Mouse (Mus musculus) kidney, postnatal 0 days (tissue): Measurements from ENCODE around the gene Kl. TPM values are rescaled to one million over a fixed set of nuclear protein-coding genes. Genes with fewer than 3 reads are reported as not detected.

Source experiments
- ATAC-seq: fragments of 200-750 bp; cut with Nextera tagmentation; replicated peaks from 2 replicates; pipeline ENCODE4 v1.8.0; 2017; ENCODE audit warnings: low read depth, moderate number of reproducible peaks, moderate TSS enrichment, moderate library complexity; ENCODE audit not compliant: low FRiP score
- DNase-seq: peaks from one replicate; pipeline ENCODE4 v3.0.0-alpha.2; 2016; ENCODE audit warnings: low spot score
- H3K27ac ChIP-seq: fragments of 300-500 bp; sonication (generic); 2 replicates; pipeline ENCODE4 v1.5.1; 2014; ENCODE audit warnings: mild to moderate bottlenecking
- H3K27me3 ChIP-seq: fragments of 300-500 bp; sonication (generic); 2 replicates; pipeline ENCODE4 v1.6.1; 2014; ENCODE audit warnings: low read length, mixed read lengths; ENCODE audit not compliant: insufficient read depth
- H3K36me3 ChIP-seq: fragments of 300-500 bp; sonication (generic); 2 replicates; pipeline ENCODE4 v1.6.1; 2014; ENCODE audit warnings: low read length, mixed read lengths; ENCODE audit not compliant: insufficient read depth
- H3K4me1 ChIP-seq: fragments of 300-500 bp; sonication (generic); replicated peaks from 2 replicates; pipeline ENCODE4 v1.6.1; 2014; ENCODE audit warnings: antibody characterized with exemption, low read length, mixed read lengths; ENCODE audit not compliant: insufficient read depth
- H3K4me2 ChIP-seq: fragments of 300-500 bp; sonication (generic); 2 replicates; pipeline ENCODE4 v1.6.1; 2014; ENCODE audit warnings: mild to moderate bottlenecking, low read length, moderate library complexity, mixed read lengths
- H3K4me3 ChIP-seq: fragments of 300-500 bp; sonication (generic); replicated peaks from 2 replicates; pipeline ENCODE4 v1.5.1; 2014; ENCODE audit warnings: low read depth, low read length
- H3K9ac ChIP-seq: fragments of 300-500 bp; sonication (generic); 2 replicates; pipeline ENCODE4 v1.6.1; 2014; ENCODE audit warnings: low read depth, low read length
- H3K9me3 ChIP-seq: fragments of 300-500 bp; sonication (generic); replicated peaks from 2 replicates; pipeline ENCODE4 v1.6.1; 2016; ENCODE audit warnings: low read length, inconsistent platforms, mixed read lengths
- CTCF ChIP-seq: IDR thresholded peaks from 2 replicates; pipeline ENCODE4 v1.5.1; 2016; ENCODE audit warnings: antibody characterized with exemption, low read depth, mild to moderate bottlenecking, moderate library complexity
- WGBS: fragments of 180-500 bp; shearing (Covaris S2); extraction: QIAGEN DNeasy Blood & Tissue Kit; methylation state at CpG from one replicate; pipeline ENCODE4 v1.1.7; 2014; 5-methylcytosine and 5-hydroxymethylcytosine counted together
- polyA plus RNA-seq: library from polyadenylated mRNA; unstranded; fragments of >200 nt; fragmentation: Nextera tagmentation; extraction: Ambion mirVana; gene quantifications from 2 replicates; pipeline ENCODE4 v1.2.1, GENCODE M21; 2015

The Kl gene
- 65.5 and 79.5 TPM in 2 replicates for polyA plus RNA-seq

- Histone ChIP-seq H3K36me3 (no peaks in the 10 kb centered on the region), H3K27me3 (0 out of 2 replicates have a peak, but pooled peaks cover 6% of the 10 kb centered on the region), H3K4me1 (peaks cover 4% of the 10 kb centered on the region; the same call in 1 of the 2 replicates), H3K9ac (peak within 1 kb of the TSS; percentile 61), H3K4me2 (peak within 1 kb of the TSS; percentile 63), H3K27ac (0 out of 2 replicates have a peak within 1 kb of the TSS, but pooled peaks have one; percentile 31), H3K9me3 (no peaks in the 10 kb centered on the region), H3K4me3 (peak within 1 kb of the TSS; percentile 51)
- TF ChIP-seq CTCF = no peak
- peak; percentile 83 for ATAC-seq
- DNase-seq = peak; percentile 16
- under 1% methylated on average over 21 of the region's 22 CpGs for WGBS
These were observed at the start of gene Kl for GRCm38 (mm10) chr5:150952328-150952668. TSS of gene Kl (plus strand) at chr5:150952607.

GRCm38 (mm10) chr5:150906053-150907040 is 46.1 kb upstream of the Kl start:
- no peak overlapping the region for H3K9ac ChIP-seq
- H3K36me3 ChIP-seq = no peaks in the 10 kb centered on the region
- WGBS = 47% methylated on average over 9 of the region's 9 CpGs
- H3K4me3 ChIP-seq = no peak overlapping the region
- DNase-seq (no peak), ATAC-seq (no peak)
- no peak for TF ChIP-seq CTCF
- H3K27me3 ChIP-seq = no peaks in the 10 kb centered on the region
- H3K9me3 ChIP-seq = no peaks in the 10 kb centered on the region
- no peak overlapping the region for H3K27ac ChIP-seq
- no peak overlapping the region for H3K4me2 ChIP-seq
- H3K4me1 ChIP-seq = no peaks in the 10 kb centered on the region

DNA sequence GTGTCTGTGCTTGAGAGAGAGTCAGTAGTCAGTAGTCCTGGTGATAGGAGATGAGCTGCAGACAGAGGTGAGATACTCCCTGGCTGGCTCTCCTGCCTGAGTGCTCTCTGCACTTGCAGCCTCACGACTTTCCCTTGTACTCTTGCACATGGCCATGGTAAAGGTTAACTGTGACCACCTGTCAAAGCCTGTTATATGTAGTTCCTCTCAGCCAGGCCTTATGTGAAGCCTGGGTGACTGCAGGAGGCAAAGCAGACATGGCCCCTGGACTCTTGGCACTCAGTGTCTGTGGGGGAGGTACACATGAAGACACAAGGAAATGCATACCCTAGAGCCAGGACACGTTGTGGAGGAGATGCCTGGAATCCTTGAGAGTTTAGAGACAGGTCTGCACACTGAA is 40.3 kb upstream of the Kl start:
- Histone ChIP-seq H3K27ac (peak overlapping the region; percentile 85), H3K27me3 (no peaks in the 10 kb centered on the region), H3K9ac (no peak overlapping the region), H3K4me3 (no peak overlapping the region), H3K4me1 (peaks cover 18% of the 10 kb centered on the region; the same call in 1 of the 2 replicates), H3K36me3 (no peaks in the 10 kb centered on the region), H3K4me2 (no peak overlapping the region), H3K9me3 (no peaks in the 10 kb centered on the region)
- DNase-seq = peak; percentile 76
- ATAC-seq = peak; percentile 86
- no peak for TF ChIP-seq CTCF
- WGBS = 18% methylated on average over 2 of the region's 2 CpGs

DNA sequence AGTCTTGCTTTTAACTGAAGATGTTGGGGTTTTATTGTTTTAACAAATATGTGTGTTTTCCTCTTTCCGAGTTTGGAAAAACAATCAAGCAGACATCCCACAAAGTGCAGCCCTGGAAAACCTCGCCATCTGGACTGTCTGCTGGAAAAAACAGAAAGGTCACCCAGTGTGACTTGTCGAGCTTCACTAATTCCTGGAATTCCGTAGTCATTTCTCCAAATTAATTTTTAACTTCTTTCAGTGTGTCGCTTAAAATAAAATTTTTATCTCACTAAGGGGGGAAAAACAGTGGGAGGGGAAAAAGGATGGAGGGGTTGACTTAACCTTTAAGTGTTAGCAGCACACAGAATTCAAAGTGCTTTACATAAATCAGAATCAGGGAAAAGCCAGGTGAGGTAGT is 39.8 kb upstream of the Kl start:
- ATAC-seq (peak; percentile 50), DNase-seq (peak; percentile 81)
- H3K36me3 ChIP-seq = no peaks in the 10 kb centered on the region
- no peak overlapping the region for H3K4me2 ChIP-seq
- H3K9ac ChIP-seq = no peak overlapping the region
- peaks cover 18% of the 10 kb centered on the region; the same call in 1 of the 2 replicates for H3K4me1 ChIP-seq
- peak overlapping the region; percentile 85 for H3K27ac ChIP-seq
- no peaks in the 10 kb centered on the region for H3K9me3 ChIP-seq
- H3K4me3 ChIP-seq = no peak overlapping the region
- no peak for TF ChIP-seq CTCF
- no peaks in the 10 kb centered on the region for H3K27me3 ChIP-seq
- WGBS = 5% methylated on average over 5 of the region's 5 CpGs

DNA sequence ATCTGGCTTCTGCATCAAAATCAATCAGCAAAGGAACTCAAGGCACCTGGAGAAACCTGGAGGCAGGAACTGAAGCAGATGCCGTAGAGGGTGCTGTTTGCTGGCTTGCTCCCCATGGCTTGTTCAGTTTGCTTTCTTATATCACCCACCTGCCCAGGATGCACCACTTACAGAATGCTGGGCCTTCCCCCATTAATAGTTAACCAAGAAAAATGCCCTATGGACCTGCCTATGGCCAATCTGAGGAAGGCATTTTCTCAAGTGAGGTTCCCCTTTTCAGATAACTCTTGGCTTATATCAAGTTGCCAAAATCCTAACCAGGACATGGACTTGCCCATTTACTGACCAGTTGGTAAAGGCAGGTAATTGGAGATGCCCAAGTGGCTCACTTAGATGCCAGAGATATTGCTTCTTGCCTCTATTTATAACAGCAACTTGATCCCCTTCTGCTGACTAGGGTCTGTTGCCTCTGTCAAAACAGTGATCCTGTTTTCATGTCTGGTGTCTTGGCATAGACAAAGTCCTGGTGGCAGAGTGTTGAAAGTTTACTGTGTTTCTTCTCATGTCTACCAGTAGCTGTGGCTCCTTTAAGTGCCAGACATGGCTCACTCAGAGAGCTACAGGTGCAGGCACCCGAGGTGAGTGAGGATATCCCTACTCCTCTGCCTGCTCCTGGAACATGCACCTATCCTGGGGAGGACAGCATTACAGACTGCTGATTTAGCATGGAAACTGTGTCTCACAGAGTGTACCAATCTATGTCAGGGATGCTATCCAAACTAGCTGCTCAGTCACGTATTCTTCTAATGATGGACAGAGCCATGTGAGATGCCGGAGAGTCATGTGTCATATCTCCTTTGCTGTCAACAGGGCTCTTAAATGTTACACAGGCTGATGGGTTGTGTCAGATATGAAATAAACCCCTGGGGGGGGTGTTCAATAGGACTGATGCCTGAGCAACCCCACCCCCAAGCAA is 37.0 kb upstream of the Kl start:
- WGBS = 60% methylated on average over 4 of the region's 4 CpGs
- Histone ChIP-seq H3K9me3 (no peaks in the 10 kb centered on the region), H3K4me2 (no peak overlapping the region), H3K27me3 (no peaks in the 10 kb centered on the region), H3K4me1 (peaks cover 18% of the 10 kb centered on the region; the same call in 1 of the 2 replicates), H3K36me3 (no peaks in the 10 kb centered on the region), H3K27ac (peak overlapping the region; percentile 55; the same call in 1 of the 2 replicates), H3K4me3 (no peak overlapping the region), H3K9ac (no peak overlapping the region)
- DNase-seq (peak; percentile 26), ATAC-seq (no peak)
- TF ChIP-seq CTCF = no peak
